Mouse (Mus musculus): ENCODE data around the gene Abca9. TPM values are rescaled to one million over a fixed set of nuclear protein-coding genes. Genes with fewer than 3 reads are reported as not detected.

Abca9 gene
- 10.8 TPM for polyA plus RNA-seq (2014; fragmentation: Illumina TruSeq; extraction: RNeasy Lipid Tissue Mini Kit (QIAGEN cat#74804); ENCODE audit: low read depth, low replicate concordance)

GRCm38 (mm10) chr11:110167459-110168251, at the start of gene Abca9:
Abca9 (minus strand) TSS chr11:110168196.

GRCm38 (mm10) chr11:110095858-110096257, 72.1 kb downstream of the Abca9 start, which contains the start of gene Abca8a:
Abca8a (minus strand) TSS chr11:110095978.

Other genes with a start within 250 kb of the Abca9 start
- 4.9 TPM for gene Abca8b, start 172.4 kb downstream of the Abca9 start, polyA plus RNA-seq (2014; fragmentation: Illumina TruSeq; extraction: RNeasy Lipid Tissue Mini Kit (QIAGEN cat#74804); ENCODE audit: low read depth, low replicate concordance)
- 44.5 TPM for gene Abca8a, start 72.2 kb downstream of the Abca9 start, polyA plus RNA-seq (2014; fragmentation: Illumina TruSeq; extraction: RNeasy Lipid Tissue Mini Kit (QIAGEN cat#74804); ENCODE audit: low read depth, low replicate concordance)
- 4.2 TPM for gene Abca6, start 83.6 kb upstream of the Abca9 start, polyA plus RNA-seq (2014; fragmentation: Illumina TruSeq; extraction: RNeasy Lipid Tissue Mini Kit (QIAGEN cat#74804); ENCODE audit: low read depth, low replicate concordance)
- 7.7 TPM for gene Abca5, start 169.5 kb upstream of the Abca9 start, polyA plus RNA-seq (2014; fragmentation: Illumina TruSeq; extraction: RNeasy Lipid Tissue Mini Kit (QIAGEN cat#74804); ENCODE audit: low read depth, low replicate concordance)
- 4.8 TPM for gene Map2k6, start 230.9 kb upstream of the Abca9 start, polyA plus RNA-seq (2014; fragmentation: Illumina TruSeq; extraction: RNeasy Lipid Tissue Mini Kit (QIAGEN cat#74804); ENCODE audit: low read depth, low replicate concordance)

All from adipose tissue, adult 10 weeks (tissue).